Mouse (Mus musculus) brain, embryonic 18.5 days (tissue): ENCODE results near the gene Sgms2.

Experiments used
- DNase-seq: peaks from one replicate; pipeline ENCODE4 v3.0.0-alpha.2; 2012; ENCODE audit warnings: low read depth, low spot score

The Sgms2 gene

GRCm38 (mm10) chr3:131488403-131488802 lies 2.8 kb downstream of the Sgms2 start:
- DNase-seq = no peak

- DNase-seq = no peak
Measured at GRCm38 (mm10) chr3:131485388-131485787, 5.8 kb downstream of the Sgms2 start.

- DNase-seq = no peak
Measured at GRCm38 (mm10) chr3:131483650-131484049, 7.6 kb downstream of the Sgms2 start.

GRCm38 (mm10) chr3:131481976-131482712 lies 9.1 kb downstream of the Sgms2 start:
- DNase-seq = no peak

- DNase-seq = no peak
Measured at GRCm38 (mm10) chr3:131480659-131481058, 10.6 kb downstream of the Sgms2 start.

GRCm38 (mm10) chr3:131479415-131479814 lies 11.8 kb downstream of the Sgms2 start:
- DNase-seq = no peak

- no peak for DNase-seq
Measured at GRCm38 (mm10) chr3:131476002-131476401, 15.2 kb downstream of the Sgms2 start.

- no peak for DNase-seq
Measured at GRCm38 (mm10) chr3:131474526-131474925, 16.7 kb downstream of the Sgms2 start.

GRCm38 (mm10) chr3:131473496-131473895 lies 17.7 kb downstream of the Sgms2 start:
- no peak for DNase-seq

- no peak for DNase-seq
Measured at GRCm38 (mm10) chr3:131471836-131472235, 19.4 kb downstream of the Sgms2 start.

GRCm38 (mm10) chr3:131471435-131471834 lies 19.8 kb downstream of the Sgms2 start:
- DNase-seq = no peak

GRCm38 (mm10) chr3:131470837-131471236 lies 20.4 kb downstream of the Sgms2 start:
- DNase-seq = no peak

- DNase-seq = no peak
Measured at GRCm38 (mm10) chr3:131469636-131470035, 21.6 kb downstream of the Sgms2 start.

GRCm38 (mm10) chr3:131466371-131466770 lies 24.8 kb downstream of the Sgms2 start:
- no peak for DNase-seq

- no peak for DNase-seq
Measured at GRCm38 (mm10) chr3:131465536-131466260, 25.5 kb downstream of the Sgms2 start.

- no peak for DNase-seq
Measured at GRCm38 (mm10) chr3:131372996-131373395, 118.2 kb downstream of the Sgms2 start.

GRCm38 (mm10) chr3:131368678-131369077 lies 122.5 kb downstream of the Sgms2 start:
- DNase-seq = no peak

GRCm38 (mm10) chr3:131367452-131367851 lies 123.8 kb downstream of the Sgms2 start:
- DNase-seq = no peak

GRCm38 (mm10) chr3:131364632-131365446 lies 126.4 kb downstream of the Sgms2 start:
- no peak for DNase-seq

- no peak for DNase-seq
Measured at GRCm38 (mm10) chr3:131364194-131364593, 127.0 kb downstream of the Sgms2 start.

GRCm38 (mm10) chr3:131363602-131364001 lies 127.6 kb downstream of the Sgms2 start:
- no peak for DNase-seq

- no peak for DNase-seq
Measured at GRCm38 (mm10) chr3:131361960-131362359, 129.3 kb downstream of the Sgms2 start.
